Mouse (Mus musculus) kidney, adult 18-20 months (tissue): ENCODE results near the gene Phlda3.
A peak's percentile ranks its signal among the peaks of the same experiment; 100 is the strongest.

Experiments used
- DNase-seq: peaks from one replicate; pipeline ENCODE4 v3.0.0; 2021

Gene Phlda3

DNA sequence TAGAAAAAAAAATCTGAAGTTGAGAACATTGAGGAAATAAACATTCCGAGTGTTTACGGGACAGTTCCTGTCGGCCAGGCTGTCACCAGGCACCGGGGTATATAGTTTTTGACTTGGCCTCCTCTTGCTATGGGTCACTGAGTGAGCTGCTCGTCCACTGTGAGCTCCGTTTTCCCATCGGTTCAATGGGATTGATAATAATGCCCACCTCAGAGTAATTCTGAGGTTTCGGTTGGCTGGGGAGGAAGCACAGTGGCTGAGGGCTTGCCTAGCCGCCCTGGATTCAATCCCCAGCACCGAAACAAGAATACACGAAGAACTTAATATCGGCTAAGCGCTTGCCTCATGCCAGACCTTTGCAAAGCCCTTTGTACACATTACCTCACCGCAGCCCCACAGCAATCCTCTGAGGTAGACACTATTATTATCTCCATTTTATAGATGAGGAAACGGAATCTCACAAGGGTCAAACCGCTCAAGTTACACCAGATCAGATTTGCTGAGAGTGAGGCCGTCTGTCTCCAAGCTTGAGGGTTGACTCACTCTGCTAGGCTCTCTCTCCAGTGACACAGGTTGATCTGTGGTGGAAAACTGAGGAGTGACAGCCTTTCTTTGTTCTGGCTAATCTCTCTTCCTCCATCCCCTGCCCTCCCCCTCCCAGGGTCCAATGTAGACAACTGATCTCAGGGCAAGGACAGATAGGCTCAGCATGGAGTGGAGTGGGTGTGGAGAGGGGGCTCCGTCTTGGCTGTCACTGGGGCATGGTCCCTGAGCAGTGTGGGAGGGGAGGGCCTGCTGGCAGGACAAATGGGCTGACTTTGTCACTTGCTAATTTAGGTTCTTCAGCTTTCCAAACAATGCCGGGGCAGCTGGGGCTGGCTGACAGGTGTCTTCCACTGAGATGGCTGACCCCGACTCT is 28.6 kb downstream of the Phlda3 start:
- no peak for DNase-seq

DNA sequence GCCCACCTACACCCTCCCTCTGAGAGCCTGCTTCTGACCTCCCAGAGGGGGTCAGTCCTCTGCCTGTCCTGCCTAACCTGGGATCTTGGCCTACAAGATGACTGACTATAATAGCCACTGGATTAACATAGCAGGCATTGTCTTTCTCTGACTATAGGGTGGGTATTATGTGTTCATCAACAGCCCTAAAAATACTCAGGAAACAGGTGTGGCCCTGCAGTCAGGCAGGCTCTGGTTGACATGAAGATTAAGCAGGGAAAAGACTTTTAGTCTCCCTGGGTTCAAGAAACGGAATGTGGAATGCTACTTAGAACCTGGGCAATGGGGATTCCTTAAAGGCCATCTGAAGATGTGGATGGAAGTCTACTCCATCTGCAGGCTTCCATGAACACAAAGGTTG is 32.6 kb downstream of the Phlda3 start:
- DNase-seq, result no peak

DNA sequence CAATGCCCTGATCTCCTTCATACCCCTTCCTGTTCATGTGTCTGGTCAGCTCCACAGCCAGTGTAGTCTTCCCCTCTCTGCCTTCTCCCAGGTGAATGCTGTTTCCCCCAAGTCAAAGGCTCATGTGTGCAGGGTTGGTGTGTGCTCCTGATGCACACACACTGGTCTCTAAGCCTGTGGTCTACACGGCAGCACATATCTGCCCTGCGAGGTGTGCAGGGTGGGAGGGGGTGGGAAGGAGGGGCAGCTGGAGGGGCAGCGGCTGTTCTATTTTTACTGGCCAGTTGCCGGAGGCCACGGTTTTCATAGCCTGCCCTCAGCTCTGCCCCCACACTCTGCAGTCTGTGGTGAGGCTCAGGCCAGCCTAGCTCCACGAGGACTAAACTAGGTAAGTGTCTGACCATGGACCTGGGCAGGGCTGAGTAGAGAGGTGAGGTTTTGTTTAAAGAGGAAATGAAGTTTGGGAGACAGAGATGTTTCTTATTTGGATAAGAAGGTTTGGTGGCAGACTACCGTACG is 33.2 kb downstream of the Phlda3 start:
- DNase-seq, result no peak

DNA sequence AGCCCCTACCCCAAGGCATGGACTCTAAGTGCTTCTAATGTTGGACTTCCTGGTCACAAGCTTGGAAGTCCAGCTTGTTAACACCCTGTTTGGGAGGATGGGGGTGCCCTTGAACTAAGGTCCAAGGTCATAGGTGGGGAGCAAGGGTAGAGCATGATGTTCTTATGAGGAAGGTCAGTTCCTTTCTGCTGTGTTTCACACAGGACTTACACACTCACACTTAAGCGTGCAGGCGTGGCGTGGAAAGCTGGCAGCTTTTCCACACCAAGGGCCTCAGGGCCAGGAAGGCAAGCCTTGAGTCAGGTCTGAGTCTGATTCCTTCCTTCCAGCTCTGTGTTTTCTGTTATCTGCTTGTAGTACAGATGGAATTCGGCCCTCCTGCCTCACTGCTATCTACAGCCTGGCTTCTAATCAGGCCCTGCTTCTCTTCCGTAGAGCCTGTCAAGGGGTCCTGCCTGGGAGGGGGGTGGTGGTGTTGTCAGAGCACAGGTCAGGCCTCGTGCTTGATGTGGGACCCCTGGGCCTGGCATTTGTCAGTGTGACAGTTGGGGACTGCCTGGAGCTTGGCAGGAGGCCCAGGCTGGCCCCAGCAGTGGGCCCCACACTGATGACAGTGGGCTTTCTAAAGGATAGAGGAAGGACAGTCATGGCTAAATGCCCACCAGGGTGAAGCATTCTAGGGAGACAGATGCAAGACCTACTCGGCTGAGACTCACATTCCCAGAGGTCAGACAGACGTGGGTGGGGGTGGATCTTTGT is 34.5 kb downstream of the Phlda3 start:
- no peak for DNase-seq

DNA sequence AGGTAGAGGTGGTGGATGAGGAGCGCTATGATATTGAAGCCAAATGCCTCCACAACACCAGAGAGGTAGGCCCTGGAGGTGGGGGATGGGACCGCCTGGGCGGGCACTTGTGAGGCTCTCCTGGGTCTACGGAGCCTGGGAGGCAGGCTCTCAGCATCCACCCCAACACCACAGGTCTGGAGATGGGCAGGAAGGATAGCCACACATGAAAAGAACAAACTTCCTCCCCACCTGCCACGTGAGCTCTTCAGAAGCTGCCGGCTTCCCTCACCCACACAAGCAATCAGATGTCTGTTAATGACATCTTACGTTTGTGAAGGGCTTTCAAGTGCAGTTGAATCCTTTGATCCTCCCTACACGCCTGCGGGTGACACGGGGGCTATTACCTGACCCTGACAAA is 41.6 kb downstream of the Phlda3 start:
- DNase-seq, result no peak

DNA sequence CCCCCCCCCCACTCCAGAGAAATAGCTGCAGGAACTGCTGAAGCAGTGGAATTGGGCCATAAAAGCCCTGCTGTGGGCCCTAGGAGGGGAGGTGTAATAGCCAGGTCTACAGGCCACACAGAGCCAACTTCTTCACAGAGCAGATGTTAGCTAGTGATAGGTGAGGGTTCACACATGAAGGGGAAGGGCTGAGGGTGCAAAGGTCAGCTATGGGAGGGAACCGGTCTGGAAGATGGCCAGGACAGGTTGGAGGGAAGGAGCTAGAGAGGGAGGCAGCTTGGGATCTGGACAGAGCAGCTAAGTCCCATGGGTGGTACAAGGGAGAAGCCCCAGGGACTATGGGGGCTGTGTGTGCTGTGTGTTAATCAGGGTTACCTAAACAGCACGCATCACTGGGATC is 44.3 kb downstream of the Phlda3 start:
- DNase-seq, result peak; percentile 52

DNA sequence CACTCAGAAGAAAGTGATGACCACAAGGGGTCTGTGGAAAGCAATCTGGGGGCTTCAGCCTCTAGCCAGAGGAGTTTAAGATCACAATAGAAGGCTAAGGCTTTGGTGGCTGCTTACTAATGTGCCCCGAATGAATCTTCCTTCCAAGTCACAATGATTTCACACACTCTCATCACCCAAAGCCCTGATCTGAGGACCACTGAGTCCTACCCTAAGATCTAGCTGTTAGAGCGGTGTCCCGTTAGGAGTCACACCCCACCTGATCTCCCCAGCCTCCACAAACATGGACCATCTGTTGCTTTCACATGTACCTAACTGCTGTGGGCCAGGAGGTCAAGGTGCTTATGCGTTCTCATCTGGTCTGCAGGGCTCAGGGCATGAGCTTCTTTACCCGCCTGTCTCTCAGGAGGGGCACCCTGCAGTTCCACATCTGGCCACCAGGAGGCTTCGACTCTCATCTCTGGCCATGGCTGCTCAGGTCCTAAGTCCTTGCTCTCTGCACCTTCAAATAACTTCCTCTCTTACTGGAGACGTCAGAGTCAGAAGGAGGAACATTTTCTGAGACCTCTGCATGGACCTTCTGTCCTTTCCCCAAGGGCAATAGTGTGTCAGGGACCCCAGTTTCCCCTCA is 45.2 kb downstream of the Phlda3 start:
- DNase-seq, result peak; percentile 94

DNA sequence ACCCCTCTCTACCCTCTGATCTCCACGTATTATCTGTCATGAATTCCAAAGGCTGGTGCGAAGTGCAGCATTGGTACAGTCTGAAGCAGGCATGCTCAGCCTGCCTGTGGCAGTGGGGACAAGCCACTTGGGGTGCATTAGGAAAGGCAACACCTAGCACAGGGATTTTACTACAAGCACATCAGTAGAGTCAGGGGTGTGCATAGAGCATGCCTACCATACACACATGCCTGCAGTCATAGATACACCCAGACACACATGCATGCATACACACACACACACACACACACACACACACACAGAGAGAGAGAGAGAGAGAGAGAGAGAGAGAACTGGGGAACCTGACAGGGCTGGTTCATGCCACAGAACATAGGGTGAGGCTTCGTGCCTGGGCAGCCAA is 46.3 kb downstream of the Phlda3 start:
- DNase-seq, result no peak

DNA sequence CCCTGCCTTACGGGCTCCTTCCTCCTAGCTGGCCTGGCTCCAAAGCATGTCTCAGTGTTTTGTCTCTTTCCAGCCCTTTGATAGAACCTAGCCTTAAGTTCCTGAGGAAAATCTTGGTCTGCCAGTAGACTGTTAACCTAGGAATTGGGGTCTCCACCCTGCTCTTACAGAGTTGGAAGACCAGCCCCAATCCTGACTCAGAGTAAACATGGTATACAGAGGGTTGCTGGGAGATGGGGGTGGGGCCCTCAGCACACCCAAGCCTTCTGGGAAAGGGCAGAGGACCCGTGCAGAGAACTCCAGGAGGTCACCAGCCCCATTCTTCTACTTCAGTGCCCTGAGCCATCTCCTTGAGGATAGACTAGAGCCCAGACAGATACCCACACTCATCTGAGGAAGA is 46.7 kb downstream of the Phlda3 start:
- peak; percentile 49 for DNase-seq

DNA sequence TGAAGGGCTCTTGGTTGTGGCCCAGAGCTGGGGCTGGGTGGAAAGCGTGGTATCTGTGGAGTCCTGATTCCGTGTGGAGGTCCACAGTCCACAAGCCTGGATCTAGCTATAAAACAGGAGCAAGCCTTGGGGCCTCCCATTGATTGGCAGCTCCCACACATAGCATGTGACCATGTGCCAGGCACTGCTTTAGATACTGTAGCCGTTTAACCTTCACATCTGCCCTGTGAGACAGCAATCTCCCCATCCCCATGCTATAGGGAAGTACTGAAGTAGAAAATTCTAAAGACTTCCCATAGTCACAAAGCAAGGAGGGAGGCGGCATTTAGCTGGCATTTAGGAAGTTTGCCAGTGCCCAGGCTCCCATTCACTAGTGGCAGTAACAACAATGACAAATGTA is 47.2 kb downstream of the Phlda3 start:
- DNase-seq, result peak; percentile 54

DNA sequence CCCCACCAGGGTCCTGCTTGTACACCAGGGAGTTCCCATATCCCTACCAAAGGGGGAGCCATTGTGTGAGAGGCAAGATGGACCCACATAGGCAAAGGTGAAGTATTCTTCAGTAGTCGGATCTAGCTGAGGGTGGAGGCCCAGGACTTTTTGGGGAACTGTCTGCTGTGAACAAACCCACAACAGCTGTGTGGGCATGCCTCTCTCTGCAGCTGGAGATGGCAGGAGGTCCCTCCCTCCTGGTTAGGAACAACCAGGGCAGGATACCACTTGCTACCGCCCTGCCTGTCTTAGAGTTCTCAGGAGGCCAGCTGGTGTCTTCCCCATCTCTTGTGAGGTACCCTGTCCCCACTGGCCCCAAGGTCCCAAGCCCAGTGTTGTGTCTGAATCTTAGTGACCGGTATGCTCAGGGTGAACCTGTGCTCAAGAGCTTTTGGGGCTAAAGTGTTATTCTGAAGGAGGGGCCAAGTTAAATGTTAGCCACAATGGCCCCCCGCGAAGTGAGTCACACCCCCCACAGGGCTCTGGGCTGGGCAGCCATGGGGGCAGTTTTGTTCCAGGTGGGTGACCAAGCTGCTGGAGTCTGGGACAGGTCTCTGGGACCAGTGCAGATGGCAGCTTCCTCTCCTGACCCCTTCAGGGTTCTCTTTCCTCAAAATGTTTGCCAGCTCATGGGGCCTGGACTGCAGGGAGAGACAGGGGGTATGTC is 47.9 kb downstream of the Phlda3 start:
- peak; percentile 88 for DNase-seq

DNA sequence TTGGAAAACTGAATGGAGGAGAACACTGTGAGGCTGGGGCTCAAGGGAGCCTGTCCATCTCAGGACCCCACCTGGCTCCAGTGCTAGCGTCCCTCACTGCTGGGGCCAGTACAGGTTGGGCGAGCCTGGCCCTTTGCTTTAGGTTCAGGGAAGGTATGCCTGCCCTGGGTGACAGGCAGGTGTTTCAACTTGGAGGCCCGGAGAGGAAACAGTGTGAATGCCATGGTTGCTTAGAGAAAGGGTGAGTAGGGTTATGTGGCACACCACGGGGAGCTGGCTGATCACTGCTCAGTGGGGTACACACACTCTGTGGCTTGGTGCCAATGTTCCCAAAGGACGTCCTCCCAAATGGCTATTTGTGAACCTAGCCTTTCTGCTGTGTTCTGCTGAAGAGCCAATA is 48.6 kb downstream of the Phlda3 start:
- peak; percentile 59 for DNase-seq

DNA sequence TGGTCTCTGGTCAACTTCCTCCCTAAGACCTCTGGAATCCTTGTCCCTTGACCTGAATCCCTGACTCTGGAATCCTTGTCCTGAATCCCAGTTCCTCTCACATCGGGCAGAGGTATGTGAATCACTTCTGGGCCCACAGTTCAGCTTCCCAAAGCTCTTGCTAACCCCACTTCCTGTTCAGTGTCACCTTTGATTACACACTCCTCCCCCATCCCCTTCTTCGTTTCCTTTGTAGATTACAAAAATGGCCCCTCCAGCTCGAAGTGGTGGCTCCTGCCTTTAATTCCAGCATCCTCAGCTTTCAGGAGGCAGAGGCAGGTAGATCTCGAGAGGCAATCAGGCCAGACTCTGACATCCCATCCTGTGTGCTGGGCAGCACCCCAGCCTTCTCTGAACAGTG is 51.7 kb downstream of the Phlda3 start:
- DNase-seq, result no peak

DNA sequence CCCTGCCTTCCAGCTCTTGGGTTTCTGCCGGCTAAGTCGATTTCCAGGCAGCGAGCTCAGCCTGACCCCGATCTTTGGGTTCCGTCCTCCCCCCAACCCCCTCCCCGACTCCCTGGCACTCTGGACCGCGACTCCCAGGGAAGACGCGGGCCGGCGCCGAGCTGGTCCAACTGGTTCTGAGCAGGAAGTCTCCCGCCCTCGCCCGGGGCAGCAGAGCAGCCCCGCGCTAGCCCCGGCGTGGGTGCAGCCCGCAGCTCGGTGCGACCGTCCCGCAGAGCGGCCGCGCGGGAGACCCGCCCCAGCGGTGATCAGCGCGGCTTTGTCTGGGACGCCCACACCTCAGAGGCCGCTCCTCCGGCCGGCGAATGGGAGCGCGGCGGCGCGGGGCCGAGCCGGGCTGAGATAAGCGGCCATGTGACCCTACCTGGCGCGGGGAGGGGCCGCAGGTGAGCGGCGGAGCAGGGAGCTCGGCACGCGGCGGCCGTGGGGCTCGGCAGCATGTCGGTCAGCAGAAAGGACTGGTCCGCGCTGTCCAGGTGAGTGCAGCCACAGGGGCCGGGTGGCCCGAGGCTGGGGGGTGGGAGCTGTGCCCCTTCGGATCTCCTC is 52.7 kb downstream of the Phlda3 start, which contains the start of gene Lad1:
Gene Lad1 (plus strand): TSS at position 118 of the 606 bp plus-strand sequence.
- DNase-seq, result peak; percentile 84
